Mouse (Mus musculus) NIH3T3 (cell line): ENCODE measurements around the gene Sgo2a.

Source experiments
- DNase-seq: peaks from one replicate; pipeline ENCODE4 v3.0.0-alpha.2; 2012; ENCODE audit warnings: low read depth

The Sgo2a gene

GRCm38 (mm10) chr1:58031160-58031769 is 35.5 kb downstream of the Sgo2a start:
- peak; percentile 93 for DNase-seq

GRCm38 (mm10) chr1:58037306-58037705 is 41.5 kb downstream of the Sgo2a start:
- peak; percentile 32 for DNase-seq

GRCm38 (mm10) chr1:58045076-58045475 is 49.3 kb downstream of the Sgo2a start:
- no peak for DNase-seq

GRCm38 (mm10) chr1:58045546-58045945 is 49.8 kb downstream of the Sgo2a start:
- DNase-seq: no peak

GRCm38 (mm10) chr1:58046721-58047290 is 51.0 kb downstream of the Sgo2a start:
- no peak for DNase-seq

- no peak for DNase-seq
These were observed 53.4 kb downstream of the Sgo2a start for GRCm38 (mm10) chr1:58049126-58049525.

- no peak for DNase-seq
These were observed 59.8 kb downstream of the Sgo2a start for GRCm38 (mm10) chr1:58055598-58055997.

- DNase-seq: no peak
These were observed 60.5 kb downstream of the Sgo2a start for GRCm38 (mm10) chr1:58056074-58056807.

- no peak for DNase-seq
These were observed 61.2 kb downstream of the Sgo2a start for GRCm38 (mm10) chr1:58056939-58057338.

GRCm38 (mm10) chr1:58058846-58059245 is 63.1 kb downstream of the Sgo2a start:
- DNase-seq: no peak

- DNase-seq: no peak
These were observed 66.4 kb downstream of the Sgo2a start for GRCm38 (mm10) chr1:58062131-58062530.

- DNase-seq: no peak
These were observed 69.4 kb downstream of the Sgo2a start for GRCm38 (mm10) chr1:58065151-58065550.

- no peak for DNase-seq
These were observed 69.8 kb downstream of the Sgo2a start for GRCm38 (mm10) chr1:58065606-58066005.

- no peak for DNase-seq
These were observed 73.4 kb downstream of the Sgo2a start for GRCm38 (mm10) chr1:58069181-58069580.

GRCm38 (mm10) chr1:58070091-58070490 is 74.3 kb downstream of the Sgo2a start:
- DNase-seq: no peak

- DNase-seq: no peak
These were observed 75.2 kb downstream of the Sgo2a start for GRCm38 (mm10) chr1:58071006-58071405.

GRCm38 (mm10) chr1:58071509-58071908 is 75.7 kb downstream of the Sgo2a start:
- DNase-seq: no peak

- DNase-seq: no peak
These were observed 76.6 kb downstream of the Sgo2a start for GRCm38 (mm10) chr1:58072416-58072815.

- DNase-seq: no peak
These were observed 77.4 kb downstream of the Sgo2a start for GRCm38 (mm10) chr1:58072991-58073730.

GRCm38 (mm10) chr1:58074266-58074665 is 78.5 kb downstream of the Sgo2a start:
- DNase-seq: no peak
